Mouse (Mus musculus): Measurements from ENCODE around the gene Cerkl.

The Cerkl gene

GRCm38 (mm10) chr2:79443401-79443800 lies 13.2 kb downstream of the Cerkl start:
- no peak for DNase-seq (ENCODE audit: low read depth, low spot score)

GRCm38 (mm10) chr2:79442906-79443305 lies 13.7 kb downstream of the Cerkl start:
- no peak for DNase-seq (ENCODE audit: low read depth, low spot score)

GRCm38 (mm10) chr2:79442227-79442626 lies 14.4 kb downstream of the Cerkl start:
- DNase-seq (ENCODE audit: low read depth, low spot score) = no peak

- DNase-seq (ENCODE audit: low read depth, low spot score) = no peak
These were observed 26.5 kb downstream of the Cerkl start for GRCm38 (mm10) chr2:79430061-79430460.

- no peak for DNase-seq (ENCODE audit: low read depth, low spot score)
These were observed 26.9 kb downstream of the Cerkl start for GRCm38 (mm10) chr2:79429650-79430049.

- no peak for DNase-seq (ENCODE audit: low read depth, low spot score)
These were observed 27.5 kb downstream of the Cerkl start for GRCm38 (mm10) chr2:79429108-79429507.

- DNase-seq (ENCODE audit: low read depth, low spot score) = no peak
These were observed 27.9 kb downstream of the Cerkl start for GRCm38 (mm10) chr2:79428569-79429104.

GRCm38 (mm10) chr2:79428022-79428421 lies 28.6 kb downstream of the Cerkl start:
- DNase-seq (ENCODE audit: low read depth, low spot score) = no peak

- no peak for DNase-seq (ENCODE audit: low read depth, low spot score)
These were observed 34.9 kb downstream of the Cerkl start for GRCm38 (mm10) chr2:79421696-79422095.

GRCm38 (mm10) chr2:79414505-79414904 lies 42.1 kb downstream of the Cerkl start:
- DNase-seq (ENCODE audit: low read depth, low spot score) = no peak

GRCm38 (mm10) chr2:79410903-79411255 lies 45.7 kb downstream of the Cerkl start:
- DNase-seq (ENCODE audit: low read depth, low spot score) = no peak

GRCm38 (mm10) chr2:79410247-79410902 lies 46.2 kb downstream of the Cerkl start:
- DNase-seq (ENCODE audit: low read depth, low spot score) = no peak

- no peak for DNase-seq (ENCODE audit: low read depth, low spot score)
These were observed 50.8 kb downstream of the Cerkl start for GRCm38 (mm10) chr2:79405661-79406405.

GRCm38 (mm10) chr2:79400045-79400444 lies 56.5 kb downstream of the Cerkl start:
- DNase-seq (ENCODE audit: low read depth, low spot score) = no peak

- no peak for DNase-seq (ENCODE audit: low read depth, low spot score)
These were observed 57.2 kb downstream of the Cerkl start for GRCm38 (mm10) chr2:79399234-79400000.

GRCm38 (mm10) chr2:79398831-79399230 lies 57.8 kb downstream of the Cerkl start:
- DNase-seq (ENCODE audit: low read depth, low spot score) = no peak

GRCm38 (mm10) chr2:79398343-79398742 lies 58.2 kb downstream of the Cerkl start:
- DNase-seq (ENCODE audit: low read depth, low spot score) = no peak

GRCm38 (mm10) chr2:79397107-79397506 lies 59.5 kb downstream of the Cerkl start:
- DNase-seq (ENCODE audit: low read depth, low spot score) = no peak

GRCm38 (mm10) chr2:79379087-79380041 lies 77.2 kb downstream of the Cerkl start:
- DNase-seq (ENCODE audit: low read depth, low spot score) = no peak

GRCm38 (mm10) chr2:79378346-79379086 lies 78.1 kb downstream of the Cerkl start:
- no peak for DNase-seq (ENCODE audit: low read depth, low spot score)

Measured in WW6 (cell line).